Mouse (Mus musculus) forebrain, embryonic 13.5 days (tissue): ENCODE data around the gene Nfia. TPM values are rescaled to one million over a fixed set of nuclear protein-coding genes. Genes with fewer than 3 reads are reported as not detected.

ENCODE experiments used
- ATAC-seq: fragments of 200-750 bp; cut with Nextera tagmentation; 2 replicates; pipeline ENCODE4 v1.8.0; 2017
- H3K27ac ChIP-seq: fragments of 300-500 bp; sonication (generic); 2 replicates; pipeline ENCODE4 v1.5.1; 2015; ENCODE audit warnings: inconsistent platforms, mild to moderate bottlenecking, moderate library complexity
- H3K27me3 ChIP-seq: fragments of 300-500 bp; sonication (generic); 2 replicates; pipeline ENCODE4 v1.6.1; 2015; ENCODE audit warnings: mild to moderate bottlenecking, inconsistent platforms
- H3K36me3 ChIP-seq: fragments of 300-500 bp; sonication (generic); 2 replicates; pipeline ENCODE4 v1.6.1; 2015; ENCODE audit warnings: mild to moderate bottlenecking, inconsistent platforms; ENCODE audit not compliant: poor library complexity, severe bottlenecking
- H3K4me1 ChIP-seq: fragments of 300-500 bp; sonication (generic); 2 replicates; pipeline ENCODE4 v1.6.1; 2015; ENCODE audit warnings: inconsistent platforms
- H3K4me2 ChIP-seq: fragments of 300-500 bp; sonication (generic); 2 replicates; pipeline ENCODE4 v1.6.1; 2015; ENCODE audit warnings: inconsistent platforms, mild to moderate bottlenecking, moderate library complexity
- H3K4me3 ChIP-seq: fragments of 300-500 bp; sonication (generic); 2 replicates; pipeline ENCODE4 v1.5.1; 2015; ENCODE audit warnings: mild to moderate bottlenecking, inconsistent platforms
- H3K9ac ChIP-seq: fragments of 300-500 bp; sonication (generic); 2 replicates; pipeline ENCODE4 v1.6.1; 2015; ENCODE audit warnings: mild to moderate bottlenecking, inconsistent platforms
- H3K9me3 ChIP-seq: fragments of 300-500 bp; sonication (generic); replicated peaks from 2 replicates; pipeline ENCODE4 v1.6.1; 2016; ENCODE audit warnings: inconsistent platforms
- WGBS: fragments of 180-500 bp; shearing (Covaris S2); methylation state at CpG from one replicate; pipeline ENCODE4 v1.1.7; 2015; 5-methylcytosine and 5-hydroxymethylcytosine counted together
- polyA plus RNA-seq: library from polyadenylated mRNA; unstranded; fragments of >200 nt; fragmentation: Nextera tagmentation; extraction: Ambion mirVana; gene quantifications from 2 replicates; pipeline ENCODE4 v1.2.1, GENCODE M21; 2015

The Nfia gene
- polyA plus RNA-seq, 1 experiment from 2014 or later: 121 TPM

DNA sequence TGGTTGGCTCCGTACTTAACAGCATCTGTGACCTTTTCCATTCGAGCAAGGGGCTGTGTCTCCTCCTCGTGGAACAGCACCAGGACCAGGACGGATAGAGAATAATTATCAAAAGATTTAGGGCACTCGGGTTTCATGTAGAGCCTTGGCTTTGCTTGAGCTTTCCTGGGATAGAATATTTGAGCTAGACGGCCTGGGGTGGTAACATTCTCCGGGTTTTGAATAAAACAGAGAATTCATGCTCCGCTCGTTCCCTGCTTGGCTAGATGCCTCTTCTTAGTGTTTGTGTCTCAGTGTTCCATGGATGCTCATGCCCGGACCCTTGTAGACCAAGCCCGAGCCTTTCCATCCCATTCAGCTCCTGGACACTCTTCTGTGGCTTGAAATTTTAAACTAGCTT, 181.4 kb downstream of the Nfia start:
- H3K9ac ChIP-seq: no peak overlapping the region
- H3K4me1 ChIP-seq: peaks cover 51% of the 10 kb centered on the region
- no peak overlapping the region; the same call in 1 of the 2 replicates for H3K27ac ChIP-seq
- no peaks in the 10 kb centered on the region for H3K9me3 ChIP-seq
- H3K4me3 ChIP-seq: no peak overlapping the region
- H3K27me3 ChIP-seq: no peaks in the 10 kb centered on the region
- no peak overlapping the region for H3K4me2 ChIP-seq
- ATAC-seq: no peak
- 0 out of 2 replicates have a peak, but pooled peaks cover 3% of the 10 kb centered on the region for H3K36me3 ChIP-seq
- WGBS: 41% methylated on average over 11 of the region's 11 CpGs

DNA sequence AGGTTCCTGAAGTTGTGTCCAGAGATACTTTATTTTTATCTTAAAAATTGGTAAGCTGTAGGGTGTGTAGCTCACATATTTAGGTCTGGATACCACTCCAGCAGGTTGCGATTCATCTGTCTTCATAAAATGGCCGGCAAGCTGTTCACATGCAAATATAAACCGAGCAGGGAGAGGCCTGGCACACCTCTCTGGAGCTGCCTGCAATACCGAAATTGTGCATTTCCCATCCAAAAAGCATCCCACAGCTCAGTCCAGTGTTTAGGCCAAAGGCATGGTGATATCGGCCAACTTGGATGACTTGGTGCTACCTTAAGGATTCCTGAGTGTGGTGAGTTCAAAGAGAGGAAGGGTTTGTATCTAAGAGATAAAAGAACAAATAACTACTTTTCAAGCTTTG, 185.6 kb downstream of the Nfia start:
- 79% methylated on average over 5 of the region's 5 CpGs for WGBS
- no peak overlapping the region for H3K4me2 ChIP-seq
- ATAC-seq: no peak
- no peak overlapping the region for H3K9ac ChIP-seq
- H3K27ac ChIP-seq: no peak overlapping the region
- no peaks in the 10 kb centered on the region for H3K9me3 ChIP-seq
- no peak overlapping the region for H3K4me3 ChIP-seq
- peaks cover 24% of the 10 kb centered on the region for H3K4me1 ChIP-seq
- 0 out of 2 replicates have a peak, but pooled peaks cover 4% of the 10 kb centered on the region for H3K36me3 ChIP-seq
- H3K27me3 ChIP-seq: no peaks in the 10 kb centered on the region

DNA sequence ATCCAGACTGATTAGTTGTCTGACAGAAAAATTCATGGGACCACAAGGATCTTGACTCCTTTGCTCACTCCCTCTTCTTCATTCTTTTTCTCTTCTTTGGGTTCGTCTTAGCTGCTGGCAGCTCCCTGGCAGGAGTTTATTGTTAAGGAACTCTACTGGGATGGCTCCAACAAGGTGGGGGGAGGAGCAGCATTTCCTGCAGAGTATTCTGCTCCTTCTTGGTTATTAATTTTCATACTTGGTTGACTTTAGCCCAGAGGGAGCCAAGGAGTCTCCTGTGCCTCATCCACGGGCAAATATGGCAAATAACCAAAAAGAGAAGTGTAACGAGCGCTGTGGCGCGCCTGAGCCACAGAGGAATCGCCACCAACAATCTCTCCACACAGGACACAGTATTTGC, 190.3 kb downstream of the Nfia start:
- peaks cover 8% of the 10 kb centered on the region; the same call in 1 of the 2 replicates for H3K36me3 ChIP-seq
- ATAC-seq: no peak
- H3K4me1 ChIP-seq: peaks cover 11% of the 10 kb centered on the region; the same call in 1 of the 2 replicates
- H3K4me2 ChIP-seq: no peak overlapping the region
- H3K27me3 ChIP-seq: no peaks in the 10 kb centered on the region
- no peak overlapping the region for H3K4me3 ChIP-seq
- 77% methylated on average over 7 of the region's 7 CpGs for WGBS
- no peaks in the 10 kb centered on the region for H3K9me3 ChIP-seq
- no peak overlapping the region for H3K9ac ChIP-seq
- no peak overlapping the region for H3K27ac ChIP-seq

DNA sequence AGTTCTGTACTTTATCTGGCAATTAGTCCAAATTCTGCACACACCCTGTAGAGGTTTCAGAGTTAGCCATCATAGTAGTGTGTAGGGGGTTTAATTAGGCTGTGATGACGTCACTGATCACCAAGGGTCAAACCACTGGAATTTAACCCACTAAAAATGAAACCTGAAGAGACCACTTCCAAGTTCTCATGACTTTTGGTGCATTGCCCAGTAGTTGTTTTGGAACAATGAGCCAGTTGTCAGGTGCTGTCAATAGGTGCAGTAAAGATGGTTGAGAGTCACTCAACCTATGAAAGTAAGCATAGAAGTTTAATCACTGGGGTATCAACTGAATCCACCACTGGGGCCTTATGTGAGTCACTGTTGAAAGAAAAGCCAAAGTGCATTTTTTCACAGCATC, 191.4 kb downstream of the Nfia start:
- H3K4me3 ChIP-seq: no peak overlapping the region
- no peak overlapping the region for H3K4me2 ChIP-seq
- H3K4me1 ChIP-seq: peaks cover 11% of the 10 kb centered on the region; the same call in 1 of the 2 replicates
- H3K27me3 ChIP-seq: no peaks in the 10 kb centered on the region
- H3K9me3 ChIP-seq: no peaks in the 10 kb centered on the region
- 62% methylated on average over 1 of the region's 1 CpGs for WGBS
- H3K9ac ChIP-seq: no peak overlapping the region
- H3K27ac ChIP-seq: no peak overlapping the region
- H3K36me3 ChIP-seq: peaks cover 4% of the 10 kb centered on the region; the same call in 1 of the 2 replicates
- no peak for ATAC-seq

DNA sequence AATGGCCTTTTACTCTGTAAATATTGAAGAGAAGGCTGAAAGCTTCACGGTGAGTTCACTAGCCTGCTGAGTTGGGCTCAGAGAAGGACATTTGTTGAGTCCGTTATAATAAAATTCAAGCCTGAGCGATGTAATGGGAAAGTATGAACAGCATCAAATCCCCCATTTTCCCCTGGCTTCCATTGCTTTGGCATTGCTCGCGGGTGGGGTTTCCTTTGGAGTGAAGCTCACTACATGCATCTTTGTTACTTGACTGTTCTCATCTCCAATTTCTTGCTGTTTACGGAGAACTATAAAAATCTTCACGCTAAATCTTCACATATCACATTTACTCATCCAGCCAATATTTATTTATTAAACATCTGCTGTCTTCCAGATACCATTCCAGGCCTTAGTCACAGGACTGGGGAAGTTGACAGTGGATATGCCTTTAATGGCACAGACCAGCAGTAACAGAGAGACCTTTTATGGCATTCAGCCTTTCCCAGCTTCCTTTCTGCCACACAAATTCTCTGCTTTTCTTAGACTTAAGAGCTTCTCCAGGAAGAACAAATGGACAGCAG, 196.3 kb downstream of the Nfia start:
- no peak for ATAC-seq
- Histone ChIP-seq H3K4me3 (no peak overlapping the region), H3K27ac (no peak overlapping the region), H3K27me3 (no peaks in the 10 kb centered on the region), H3K9ac (no peak overlapping the region), H3K4me1 (no peaks in the 10 kb centered on the region), H3K9me3 (no peaks in the 10 kb centered on the region), H3K36me3 (peaks cover 4% of the 10 kb centered on the region; the same call in 1 of the 2 replicates), H3K4me2 (no peak overlapping the region)
- 89% methylated on average over 7 of the region's 7 CpGs for WGBS

DNA sequence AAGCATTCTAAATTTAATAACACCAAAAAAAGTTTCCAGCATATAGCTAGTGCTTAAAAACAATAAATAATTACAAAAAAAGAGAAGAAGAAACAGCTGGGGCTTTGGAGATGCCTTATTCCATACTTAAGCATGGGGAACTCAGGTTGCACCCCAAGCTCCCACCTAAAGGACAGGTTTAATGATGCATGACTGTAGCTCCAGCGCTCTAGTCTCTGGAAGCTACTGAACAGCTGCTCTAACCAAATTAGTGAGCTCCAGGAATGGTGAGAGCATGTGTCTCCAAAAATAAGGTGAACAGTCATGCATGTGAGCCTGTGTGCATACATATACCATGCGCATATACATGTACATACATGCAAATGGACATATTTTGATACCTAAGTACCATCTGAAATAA, 200.5 kb downstream of the Nfia start:
- Histone ChIP-seq H3K27me3 (no peaks in the 10 kb centered on the region), H3K4me1 (no peaks in the 10 kb centered on the region), H3K36me3 (no peaks in the 10 kb centered on the region), H3K9ac (no peak overlapping the region), H3K4me2 (no peak overlapping the region), H3K9me3 (no peaks in the 10 kb centered on the region), H3K4me3 (no peak overlapping the region), H3K27ac (no peak overlapping the region)
- 86% methylated on average over 2 of the region's 2 CpGs for WGBS
- ATAC-seq: no peak

DNA sequence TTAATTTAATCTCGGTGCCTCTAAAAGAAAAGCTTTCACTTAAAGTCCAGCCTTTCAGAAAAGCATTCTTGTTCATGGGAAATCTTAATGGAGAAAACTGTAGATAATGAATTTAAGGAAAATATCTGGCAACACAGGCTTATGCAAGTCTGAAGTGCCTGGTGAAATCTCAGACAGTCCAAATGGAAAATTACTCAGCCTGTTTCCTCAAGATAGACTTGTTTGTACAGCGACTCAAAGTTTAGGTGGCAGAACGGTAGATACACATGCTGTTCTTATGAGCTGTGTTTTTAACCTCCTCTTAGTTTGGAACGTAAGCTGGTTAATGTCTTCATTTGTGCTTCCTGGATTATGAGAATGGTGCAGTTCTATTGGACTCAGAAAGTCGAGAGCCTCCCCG, 201.5 kb downstream of the Nfia start:
- H3K4me1 ChIP-seq: no peaks in the 10 kb centered on the region
- H3K4me3 ChIP-seq: no peak overlapping the region
- no peak for ATAC-seq
- no peak overlapping the region for H3K4me2 ChIP-seq
- H3K27ac ChIP-seq: no peak overlapping the region
- WGBS: 90% methylated on average over 6 of the region's 6 CpGs
- no peaks in the 10 kb centered on the region for H3K9me3 ChIP-seq
- no peak overlapping the region for H3K9ac ChIP-seq
- no peaks in the 10 kb centered on the region for H3K36me3 ChIP-seq
- H3K27me3 ChIP-seq: no peaks in the 10 kb centered on the region

DNA sequence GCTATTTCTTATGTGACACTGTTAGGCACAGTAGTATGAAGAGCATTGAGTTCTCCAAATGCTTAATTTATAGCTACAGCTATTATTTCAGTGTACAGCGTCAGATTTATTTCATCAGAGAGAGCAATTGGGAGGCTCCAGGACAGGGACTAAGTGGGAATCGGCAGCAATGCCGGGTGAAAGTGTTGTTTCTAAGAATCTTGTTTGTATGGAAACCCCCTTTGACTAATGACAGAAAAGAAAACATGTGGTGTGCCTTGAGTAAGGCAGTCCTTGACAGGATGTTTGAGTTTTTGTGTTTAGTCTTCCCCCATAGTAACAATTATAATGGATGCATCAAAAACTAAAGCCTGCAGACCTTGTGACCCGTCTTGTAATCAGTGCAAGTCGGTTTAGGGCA, 204.4 kb downstream of the Nfia start:
- 64% methylated on average over 5 of the region's 5 CpGs for WGBS
- Histone ChIP-seq H3K4me3 (no peak overlapping the region), H3K4me2 (no peak overlapping the region), H3K4me1 (no peaks in the 10 kb centered on the region), H3K27me3 (no peaks in the 10 kb centered on the region), H3K9me3 (no peaks in the 10 kb centered on the region), H3K27ac (no peak overlapping the region), H3K9ac (no peak overlapping the region), H3K36me3 (no peaks in the 10 kb centered on the region)
- no peak for ATAC-seq

DNA sequence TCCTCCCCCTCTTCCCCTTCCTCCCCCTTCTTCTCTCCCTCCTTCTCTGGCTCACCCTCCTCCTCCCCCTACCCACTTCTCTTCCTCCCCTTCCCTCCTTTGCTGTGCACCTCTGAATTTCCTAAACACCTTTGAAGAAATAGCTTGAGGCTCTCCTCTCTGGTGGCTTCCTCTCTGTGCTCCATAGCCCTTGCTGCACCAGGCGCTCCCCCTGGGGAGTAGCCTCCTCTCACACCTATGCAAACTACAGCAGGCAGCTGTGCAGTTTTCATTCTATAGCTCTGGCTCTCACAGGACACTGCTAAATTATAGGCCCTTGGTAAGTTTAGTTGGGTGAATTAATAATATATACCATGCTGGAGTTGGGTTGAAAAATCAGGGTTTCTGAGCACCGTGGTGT, 211.8 kb downstream of the Nfia start:
- no peak overlapping the region for H3K4me3 ChIP-seq
- ATAC-seq: no peak
- no peak overlapping the region for H3K9ac ChIP-seq
- H3K4me2 ChIP-seq: no peak overlapping the region
- no peaks in the 10 kb centered on the region for H3K36me3 ChIP-seq
- H3K9me3 ChIP-seq: no peaks in the 10 kb centered on the region
- H3K27me3 ChIP-seq: no peaks in the 10 kb centered on the region
- H3K4me1 ChIP-seq: peaks cover 10% of the 10 kb centered on the region; the same call in 1 of the 2 replicates
- no peak overlapping the region for H3K27ac ChIP-seq
- 84% methylated on average over 2 of the region's 2 CpGs for WGBS

DNA sequence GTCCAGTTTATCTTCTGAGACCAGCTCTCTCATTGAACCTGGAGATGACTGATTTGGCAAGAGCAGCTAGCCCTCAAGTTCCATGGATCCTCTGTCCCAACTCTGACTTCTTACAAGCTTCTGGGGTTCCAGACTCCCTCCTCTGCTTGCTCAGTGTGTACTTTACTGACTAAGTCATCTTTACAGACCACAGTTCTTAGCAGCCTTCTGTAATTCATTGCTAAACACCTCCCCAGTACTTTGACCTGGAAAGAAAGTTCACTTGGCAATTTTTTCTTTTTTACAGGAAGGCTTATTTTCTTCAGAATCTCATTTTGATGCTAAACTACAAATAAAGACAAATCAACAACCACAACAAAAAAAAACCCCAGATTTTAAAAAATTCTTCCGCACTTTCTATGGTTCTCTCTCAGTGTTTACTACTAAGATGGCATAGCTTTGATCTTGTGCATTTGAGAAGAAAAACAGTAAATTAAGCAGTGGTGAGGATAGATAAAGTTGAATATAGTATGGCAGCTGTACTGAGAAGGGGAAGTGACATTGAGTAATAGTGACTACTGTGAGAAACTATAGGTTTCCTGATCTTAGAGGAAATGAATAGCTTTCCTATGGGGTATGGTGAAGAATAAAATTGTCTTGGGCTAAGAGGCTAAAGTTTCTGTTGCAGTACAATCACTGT, 213.7 kb downstream of the Nfia start:
- no peaks in the 10 kb centered on the region for H3K9me3 ChIP-seq
- peaks cover 11% of the 10 kb centered on the region for H3K4me1 ChIP-seq
- H3K27ac ChIP-seq: no peak overlapping the region
- no peak overlapping the region for H3K4me3 ChIP-seq
- H3K36me3 ChIP-seq: 0 out of 2 replicates have a peak, but pooled peaks cover 8% of the 10 kb centered on the region
- H3K4me2 ChIP-seq: no peak overlapping the region
- no peak overlapping the region for H3K9ac ChIP-seq
- WGBS: 91% methylated on average over 1 of the region's 1 CpGs
- no peaks in the 10 kb centered on the region for H3K27me3 ChIP-seq
- ATAC-seq: no peak

DNA sequence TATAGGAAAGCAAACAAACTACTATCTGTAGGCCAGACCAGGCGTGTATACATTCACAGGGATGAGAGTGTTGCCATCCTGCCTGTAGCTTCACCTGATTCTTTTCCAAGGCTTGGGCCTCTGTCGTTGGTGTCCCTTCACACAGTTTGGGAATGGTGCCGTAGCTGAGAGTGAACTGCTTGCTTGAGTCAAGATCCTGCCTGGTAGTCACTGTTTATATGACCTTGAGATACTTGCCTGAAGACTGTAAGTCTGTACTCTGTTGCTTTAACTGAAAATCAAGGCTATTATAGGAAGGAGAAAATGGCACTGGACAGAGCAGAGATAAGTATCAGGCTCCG, 214.2 kb downstream of the Nfia start:
- Histone ChIP-seq H3K4me1 (peaks cover 14% of the 10 kb centered on the region), H3K36me3 (0 out of 2 replicates have a peak, but pooled peaks cover 8% of the 10 kb centered on the region), H3K27me3 (no peaks in the 10 kb centered on the region), H3K9ac (no peak overlapping the region), H3K9me3 (no peaks in the 10 kb centered on the region), H3K27ac (no peak overlapping the region), H3K4me2 (no peak overlapping the region), H3K4me3 (no peak overlapping the region)
- ATAC-seq: no peak
- WGBS: 87% methylated on average over 4 of the region's 4 CpGs

DNA sequence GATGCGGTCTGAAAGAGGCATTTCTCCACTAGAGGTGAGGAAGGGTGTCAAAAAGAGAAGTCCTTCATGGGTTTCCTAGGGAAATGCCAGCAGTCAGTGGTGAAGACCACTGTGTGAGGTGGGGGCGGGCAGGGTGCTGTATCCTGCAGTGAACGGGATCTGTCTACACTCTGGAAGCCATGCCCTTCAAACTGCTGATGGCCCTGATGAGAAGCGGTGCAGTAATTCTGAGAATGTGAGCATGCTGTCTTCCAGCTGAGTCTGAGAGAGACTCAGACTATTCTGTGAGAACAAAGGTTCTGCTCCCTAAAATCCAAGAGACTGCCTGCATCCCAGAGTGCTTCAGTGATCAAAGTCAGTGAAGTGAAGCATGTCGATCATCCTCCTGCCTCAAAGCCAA, 216.2 kb downstream of the Nfia start:
- 0 out of 2 replicates have a peak, but pooled peaks cover 8% of the 10 kb centered on the region for H3K36me3 ChIP-seq
- no peaks in the 10 kb centered on the region for H3K27me3 ChIP-seq
- no peak overlapping the region for H3K4me3 ChIP-seq
- 39% methylated on average over 5 of the region's 5 CpGs for whole genome bisulfite sequencing
- ATAC-seq: no peak
- H3K9ac ChIP-seq: no peak overlapping the region
- H3K4me1 ChIP-seq: peaks cover 21% of the 10 kb centered on the region
- H3K27ac ChIP-seq: no peak overlapping the region
- H3K4me2 ChIP-seq: no peak overlapping the region
- no peaks in the 10 kb centered on the region for H3K9me3 ChIP-seq

DNA sequence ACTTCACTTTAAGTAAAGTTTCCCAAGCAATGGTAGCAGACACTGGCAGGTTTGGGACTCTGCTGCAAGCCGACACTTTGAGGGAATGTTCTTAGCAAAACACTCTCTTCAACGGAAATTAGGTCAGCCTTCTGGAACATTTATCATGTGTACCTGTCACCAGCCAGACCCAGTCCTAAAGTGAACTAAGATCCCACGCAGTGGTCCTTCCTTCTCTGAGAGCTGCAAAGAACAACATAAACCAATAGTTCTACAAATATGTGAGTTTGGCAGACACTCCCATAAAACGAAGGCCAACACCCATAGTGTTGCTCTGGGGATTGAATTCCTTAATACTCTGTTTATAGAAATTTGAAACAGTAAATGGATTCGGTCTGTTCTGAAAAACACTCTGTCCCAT, 217.9 kb downstream of the Nfia start:
- H3K4me3 ChIP-seq: no peak overlapping the region
- WGBS: 94% methylated on average over 5 of the region's 5 CpGs
- H3K4me2 ChIP-seq: no peak overlapping the region
- H3K36me3 ChIP-seq: 0 out of 2 replicates have a peak, but pooled peaks cover 8% of the 10 kb centered on the region
- H3K27ac ChIP-seq: no peak overlapping the region
- H3K9me3 ChIP-seq: no peaks in the 10 kb centered on the region
- no peaks in the 10 kb centered on the region for H3K27me3 ChIP-seq
- peaks cover 21% of the 10 kb centered on the region for H3K4me1 ChIP-seq
- H3K9ac ChIP-seq: no peak overlapping the region
- no peak for ATAC-seq
